Mouse (Mus musculus): ENCODE results near the gene Gm38431. TPM values are rescaled to one million over a fixed set of nuclear protein-coding genes. Genes with fewer than 3 reads are reported as not detected.

The Gm38431 gene
- polyA plus RNA-seq, 1 experiment from 2014 or later: 2.0 TPM

GRCm38 (mm10) chr9:21132102-21132775, 40.4 kb upstream of the Gm38431 start:
- no peak overlapping the region for H3K9ac ChIP-seq (replicated peaks; ENCODE audit: low read length)
- H3K4me1 ChIP-seq (ENCODE audit: control insufficient read depth, insufficient read depth, low read length): peaks cover 5% of the 10 kb centered on the region; the same call in 1 of the 2 replicates
- no peak overlapping the region for H3K27ac ChIP-seq (replicated peaks; ENCODE audit: low read depth, low read length)
- no peaks in the 10 kb centered on the region for H3K9me3 ChIP-seq (ENCODE audit: control insufficient read depth, low read length)
- no peak overlapping the region for H3K4me2 ChIP-seq (ENCODE audit: low read length)
- ATAC-seq (ENCODE audit: low FRiP score, low TSS enrichment) (no peak), DNase-seq (peak; percentile 20)
- 87% methylated on average over 12 of the region's 12 CpGs for WGBS
- 0 out of 2 replicates have a peak, but pooled peaks cover 7% of the 10 kb centered on the region for H3K36me3 ChIP-seq (ENCODE audit: control insufficient read depth, insufficient read depth, low read length)
- no peaks in the 10 kb centered on the region for H3K27me3 ChIP-seq (ENCODE audit: control insufficient read depth, insufficient read depth, low read length)
- no peak overlapping the region for H3K4me3 ChIP-seq (replicated peaks; ENCODE audit: low read depth, low read length)

- Histone ChIP-seq H3K4me2 (ENCODE audit: low read length) (peak within 1 kb of the TSS; percentile 78), H3K4me3 (replicated peaks; ENCODE audit: low read depth, low read length) (peak within 1 kb of the TSS; percentile 60), H3K9me3 (ENCODE audit: control insufficient read depth, low read length) (no peaks in the 10 kb centered on the region), H3K27ac (replicated peaks; ENCODE audit: low read depth, low read length) (peak within 1 kb of the TSS; percentile 66; the same call in 1 of the 2 replicates), H3K9ac (replicated peaks; ENCODE audit: low read length) (peak within 1 kb of the TSS; percentile 47), H3K4me1 (ENCODE audit: control insufficient read depth, insufficient read depth, low read length) (peaks cover 5% of the 10 kb centered on the region; the same call in 1 of the 2 replicates), H3K36me3 (ENCODE audit: control insufficient read depth, insufficient read depth, low read length) (peaks cover 13% of the 10 kb centered on the region; the same call in 1 of the 2 replicates), H3K27me3 (ENCODE audit: control insufficient read depth, insufficient read depth, low read length) (no peaks in the 10 kb centered on the region)
- ATAC-seq (ENCODE audit: low FRiP score, low TSS enrichment): peak; percentile 98
- WGBS: 6% methylated on average over 37 of the region's 37 CpGs
- peak; percentile 96 for DNase-seq
Measured at GRCm38 (mm10) chr9:21131059-21131956, 39.5 kb upstream of the Gm38431 start, which contains the start of gene Tyk2. TSS of gene Tyk2 (minus strand) at chr9:21131243.

GRCm38 (mm10) chr9:21126259-21126627, 34.4 kb upstream of the Gm38431 start:
- ATAC-seq (ENCODE audit: low FRiP score, low TSS enrichment) (no peak), DNase-seq (no peak)
- peaks cover 5% of the 10 kb centered on the region; the same call in 1 of the 2 replicates for H3K4me1 ChIP-seq (ENCODE audit: control insufficient read depth, insufficient read depth, low read length)
- no peak overlapping the region for H3K27ac ChIP-seq (replicated peaks; ENCODE audit: low read depth, low read length)
- no peak overlapping the region for H3K4me3 ChIP-seq (replicated peaks; ENCODE audit: low read depth, low read length)
- no peak overlapping the region for H3K9ac ChIP-seq (replicated peaks; ENCODE audit: low read length)
- no peaks in the 10 kb centered on the region for H3K9me3 ChIP-seq (ENCODE audit: control insufficient read depth, low read length)
- 92% methylated on average over 2 of the region's 2 CpGs for WGBS
- H3K36me3 ChIP-seq (ENCODE audit: control insufficient read depth, insufficient read depth, low read length): peaks cover 52% of the 10 kb centered on the region
- H3K4me2 ChIP-seq (ENCODE audit: low read length): no peak overlapping the region
- H3K27me3 ChIP-seq (ENCODE audit: control insufficient read depth, insufficient read depth, low read length): no peaks in the 10 kb centered on the region

GRCm38 (mm10) chr9:21125502-21126258, 33.9 kb upstream of the Gm38431 start:
- no peaks in the 10 kb centered on the region for H3K9me3 ChIP-seq (ENCODE audit: control insufficient read depth, low read length)
- H3K4me1 ChIP-seq (ENCODE audit: control insufficient read depth, insufficient read depth, low read length): peaks cover 5% of the 10 kb centered on the region; the same call in 1 of the 2 replicates
- 93% methylated on average over 9 of the region's 9 CpGs for WGBS
- no peak for ATAC-seq (ENCODE audit: low FRiP score, low TSS enrichment)
- no peaks in the 10 kb centered on the region for H3K27me3 ChIP-seq (ENCODE audit: control insufficient read depth, insufficient read depth, low read length)
- no peak overlapping the region for H3K4me3 ChIP-seq (replicated peaks; ENCODE audit: low read depth, low read length)
- no peak for DNase-seq
- no peak overlapping the region for H3K4me2 ChIP-seq (ENCODE audit: low read length)
- H3K9ac ChIP-seq (replicated peaks; ENCODE audit: low read length): no peak overlapping the region
- H3K27ac ChIP-seq (replicated peaks; ENCODE audit: low read depth, low read length): no peak overlapping the region
- peaks cover 58% of the 10 kb centered on the region for H3K36me3 ChIP-seq (ENCODE audit: control insufficient read depth, insufficient read depth, low read length)

GRCm38 (mm10) chr9:21124837-21125236, 33.0 kb upstream of the Gm38431 start:
- Histone ChIP-seq H3K9ac (replicated peaks; ENCODE audit: low read length) (no peak overlapping the region), H3K27me3 (ENCODE audit: control insufficient read depth, insufficient read depth, low read length) (no peaks in the 10 kb centered on the region), H3K36me3 (ENCODE audit: control insufficient read depth, insufficient read depth, low read length) (peaks cover 66% of the 10 kb centered on the region), H3K27ac (replicated peaks; ENCODE audit: low read depth, low read length) (no peak overlapping the region), H3K4me1 (ENCODE audit: control insufficient read depth, insufficient read depth, low read length) (no peaks in the 10 kb centered on the region), H3K4me3 (replicated peaks; ENCODE audit: low read depth, low read length) (no peak overlapping the region), H3K9me3 (ENCODE audit: control insufficient read depth, low read length) (no peaks in the 10 kb centered on the region), H3K4me2 (ENCODE audit: low read length) (no peak overlapping the region)
- DNase-seq: no peak
- no peak for ATAC-seq (ENCODE audit: low FRiP score, low TSS enrichment)
- 80% methylated on average over 5 of the region's 5 CpGs for WGBS

GRCm38 (mm10) chr9:21121483-21121882, 29.7 kb upstream of the Gm38431 start:
- H3K4me2 ChIP-seq (ENCODE audit: low read length): no peak overlapping the region
- 93% methylated on average over 16 of the region's 16 CpGs for WGBS

GRCm38 (mm10) chr9:21117073-21117472, 25.3 kb upstream of the Gm38431 start:
- Histone ChIP-seq H3K27ac (replicated peaks; ENCODE audit: low read depth, low read length) (no peak overlapping the region), H3K9me3 (ENCODE audit: control insufficient read depth, low read length) (no peaks in the 10 kb centered on the region), H3K4me3 (replicated peaks; ENCODE audit: low read depth, low read length) (no peak overlapping the region), H3K4me2 (ENCODE audit: low read length) (no peak overlapping the region), H3K27me3 (ENCODE audit: control insufficient read depth, insufficient read depth, low read length) (no peaks in the 10 kb centered on the region), H3K36me3 (ENCODE audit: control insufficient read depth, insufficient read depth, low read length) (peaks cover 22% of the 10 kb centered on the region), H3K9ac (replicated peaks; ENCODE audit: low read length) (no peak overlapping the region), H3K4me1 (ENCODE audit: control insufficient read depth, insufficient read depth, low read length) (no peaks in the 10 kb centered on the region)
- 88% methylated on average over 6 of the region's 6 CpGs for whole genome bisulfite sequencing
- no peak for DNase-seq
- no peak for ATAC-seq (ENCODE audit: low FRiP score, low TSS enrichment)

More at GRCm38 (mm10) chr9:21121483-21121882, 29.7 kb upstream of the Gm38431 start:
- H3K4me1 ChIP-seq (ENCODE audit: control insufficient read depth, insufficient read depth, low read length): no peaks in the 10 kb centered on the region
- peaks cover 55% of the 10 kb centered on the region for H3K36me3 ChIP-seq (ENCODE audit: control insufficient read depth, insufficient read depth, low read length)
- no peak overlapping the region for H3K4me3 ChIP-seq (replicated peaks; ENCODE audit: low read depth, low read length)
- DNase-seq (no peak), ATAC-seq (ENCODE audit: low FRiP score, low TSS enrichment) (no peak)
- H3K9ac ChIP-seq (replicated peaks; ENCODE audit: low read length): no peak overlapping the region
- H3K27me3 ChIP-seq (ENCODE audit: control insufficient read depth, insufficient read depth, low read length): no peaks in the 10 kb centered on the region
- H3K27ac ChIP-seq (replicated peaks; ENCODE audit: low read depth, low read length): no peak overlapping the region
- no peaks in the 10 kb centered on the region for H3K9me3 ChIP-seq (ENCODE audit: control insufficient read depth, low read length)

- WGBS: 94% methylated on average over 8 of the region's 8 CpGs
- Histone ChIP-seq H3K27me3 (ENCODE audit: control insufficient read depth, insufficient read depth, low read length) (no peaks in the 10 kb centered on the region), H3K4me1 (ENCODE audit: control insufficient read depth, insufficient read depth, low read length) (no peaks in the 10 kb centered on the region), H3K27ac (replicated peaks; ENCODE audit: low read depth, low read length) (no peak overlapping the region), H3K9ac (replicated peaks; ENCODE audit: low read length) (no peak overlapping the region), H3K4me3 (replicated peaks; ENCODE audit: low read depth, low read length) (no peak overlapping the region), H3K9me3 (ENCODE audit: control insufficient read depth, low read length) (no peaks in the 10 kb centered on the region), H3K4me2 (ENCODE audit: low read length) (no peak overlapping the region), H3K36me3 (ENCODE audit: control insufficient read depth, insufficient read depth, low read length) (peaks cover 7% of the 10 kb centered on the region)
- no peak for DNase-seq
- ATAC-seq (ENCODE audit: low FRiP score, low TSS enrichment): no peak
Measured at GRCm38 (mm10) chr9:21115105-21115504, 23.3 kb upstream of the Gm38431 start.
